Comparison of ENCODE assay signal across 14 mouse cellular contexts in genomic region chr9:83385301-83385700, GRCm38 (mm10).
"Had no signal": no experiment of that assay in that cellular context is flagged by ENCODE, and none has a peak within 500 bp of the region (broad histone marks: within the 10 kb centered on the region; RNA-seq: fewer than 3 reads in every experiment).

No protein-coding gene starts in this region.

- DNase-seq: kidney, adult 11 months; kidney, postnatal 10 days; lung, adult 2 months; lung, postnatal 36 days; midbrain, embryonic 14.5 days; thymus, adult 18-20 months; thymus, postnatal 14 days had no signal

- H3K27ac ChIP-seq: left cerebral cortex, adult 2 months; limb, embryonic 10.5 days; liver, embryonic 15.5 days; neural tube, embryonic 15.5 days had no signal

- H3K4me3 ChIP-seq: left cerebral cortex, adult 2 months; limb, embryonic 10.5 days; liver, embryonic 15.5 days; myocyte; neural tube, embryonic 15.5 days had no signal

- H3K36me3 ChIP-seq: limb, embryonic 10.5 days; liver, embryonic 15.5 days; neural tube, embryonic 15.5 days had no signal

- H3K27me3 ChIP-seq: liver, embryonic 15.5 days; neural tube, embryonic 15.5 days had no signal

- ATAC-seq: lung, postnatal 0 days had no signal

- H3K9me3 ChIP-seq: limb, embryonic 10.5 days; liver, embryonic 15.5 days; neural tube, embryonic 15.5 days had no signal

- H3K9ac ChIP-seq: liver, embryonic 15.5 days; neural tube, embryonic 15.5 days had no signal

- H3K4me2 ChIP-seq: liver, embryonic 11.5 days; liver, embryonic 15.5 days; neural tube, embryonic 15.5 days had no signal

- H3K4me1 ChIP-seq: limb, embryonic 10.5 days; liver, embryonic 15.5 days had no signal
